Mouse (Mus musculus): ENCODE results near the gene Hoxc12. TPM values are rescaled to one million over a fixed set of nuclear protein-coding genes. Genes with fewer than 3 reads are reported as not detected.

The Hoxc12 gene
- total and polyA plus RNA-seq, 3 experiments = not detected

DNA sequence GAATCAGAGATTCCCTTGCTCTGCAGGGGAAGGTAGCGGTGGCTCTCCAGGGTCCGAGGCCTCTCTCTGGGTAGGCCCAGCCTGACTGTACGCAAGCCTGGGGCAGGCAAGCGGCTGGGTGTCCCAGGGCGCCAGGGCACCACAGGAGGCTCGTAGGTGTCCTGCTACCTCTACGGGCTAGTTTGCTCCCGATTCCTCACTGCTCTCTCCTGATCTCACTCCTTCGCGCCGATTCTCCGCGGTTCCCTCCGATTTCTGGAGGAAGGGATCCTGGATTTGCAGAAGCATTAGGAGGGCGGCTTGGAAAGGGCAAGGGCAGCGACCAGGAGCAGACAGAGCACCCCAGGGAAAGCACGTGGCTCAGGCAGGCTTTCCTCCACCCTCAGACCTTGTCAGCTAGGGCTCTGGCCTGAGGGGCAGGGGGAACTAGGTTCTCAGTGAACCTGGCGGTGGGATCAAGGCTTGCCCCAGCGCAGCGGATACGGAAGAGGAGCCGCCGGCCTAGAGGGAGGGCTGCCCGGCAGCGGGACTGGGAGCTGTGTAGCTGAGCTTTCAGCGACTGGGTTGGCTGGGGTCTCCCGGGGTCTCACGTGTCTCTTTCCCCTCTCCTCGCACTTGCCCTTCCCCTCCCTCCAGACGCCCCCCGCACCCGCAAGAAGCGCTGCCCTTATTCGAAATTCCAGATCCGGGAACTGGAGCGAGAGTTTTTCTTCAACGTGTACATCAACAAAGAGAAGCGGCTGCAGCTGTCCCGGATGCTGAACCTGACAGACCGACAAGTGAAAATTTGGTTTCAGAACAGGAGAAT, 19.5 kb downstream of the Hoxc12 start:
- Histone ChIP-seq H3K4me2 (ENCODE audit: insufficient read depth, low read depth, poor library complexity, severe bottlenecking) (peak overlapping the region; percentile 61), H3K9me3 (replicated peaks; ENCODE audit: low read length) (peaks cover 6% of the 10 kb centered on the region), H3K27ac (ENCODE audit: insufficient read depth, low read depth) (no peak overlapping the region), H3K36me3 (replicated peaks in 1 of 2; ENCODE audit: control insufficient read depth in 1 of 2, insufficient read depth in 1 of 2, low read length in 1 of 2) (no peaks in the 10 kb centered on the region), H3K27me3 (replicated peaks) (peaks cover 96% of the 10 kb centered on the region), H3K4me1 (ENCODE audit: control insufficient read depth in 1 of 2, insufficient read depth in 2 of 2) (peaks cover 0 to 12% of the 10 kb centered on the region in 2 experiments; a peak in 3 of 4 replicates), H3K4me3 (replicated peaks in 1 of 3; ENCODE audit: low read depth in 2 of 3, low read length in 2 of 3, poor library complexity in 1 of 3) (no peak overlapping the region), H3K79me2 (replicated peaks; ENCODE audit: control insufficient read depth, extremely low read depth, insufficient read depth, poor library complexity, severe bottlenecking) (no peaks in the 10 kb centered on the region), H3K9ac (ENCODE audit: insufficient read depth, low read depth) (no peak overlapping the region)
- TF ChIP-seq NELFE (IDR thresholded peaks at IDR 0.05; ENCODE audit: low read depth, low read length) = no peak
- TF ChIP-seq IRF4 (IDR thresholded peaks at IDR 0.05; ENCODE audit: low read depth, low read length) = no peak
- TF ChIP-seq RAD21 (IDR thresholded peaks at IDR 0.05; ENCODE audit: low read depth, low read length) = no peak
- no peak for TF ChIP-seq ELF1 (IDR thresholded peaks at IDR 0.05; ENCODE audit: low read depth, low read length)
- TF ChIP-seq PAX5 (IDR thresholded peaks at IDR 0.05; ENCODE audit: low read length) = no peak
- no peak for TF ChIP-seq HCFC1 (IDR thresholded peaks at IDR 0.05; ENCODE audit: low read depth, low read length)
- TF ChIP-seq POLR2AphosphoS2 (IDR thresholded peaks at IDR 0.05; ENCODE audit: low read depth, low read length) = no peak
- no peak for TF ChIP-seq SMC3 (IDR thresholded peaks at IDR 0.05; ENCODE audit: low read depth, low read length)
- TF ChIP-seq BHLHE40 (IDR thresholded peaks at IDR 0.05; ENCODE audit: low read depth, low read length) = no peak
- dilution Hi-C loops (cut with MboI; ENCODE audit: extremely low pct_ligation_motif_present, extremely low pct_unique_long_range_greater_than_20kb, low sequenced_read_pairs) = no loop called here
- in situ Hi-C loops (cut with MboI; ENCODE audit: low pct_ligation_motif_present, low pct_unique_long_range_greater_than_20kb, low sequenced_read_pairs) = no loop called here
- no peak for DNase-seq (ENCODE audit: extremely low read depth)

- no peak overlapping the region for H3K4me2 ChIP-seq (ENCODE audit: insufficient read depth, low read depth, poor library complexity, severe bottlenecking)
- peaks cover 0 to 12% of the 10 kb centered on the region in 2 experiments; a peak in 3 of 4 replicates for H3K4me1 ChIP-seq (ENCODE audit: control insufficient read depth in 1 of 2, insufficient read depth in 2 of 2)
- TF ChIP-seq SIN3A (IDR thresholded peaks at IDR 0.05; ENCODE audit: low read length) (no peak), EP300 (IDR thresholded peaks at IDR 0.05; ENCODE audit: low read length) (no peak), MYC (IDR thresholded peaks at IDR 0.05; ENCODE audit: low read depth, low read length) (no peak), POLR2A (IDR thresholded peaks at IDR 0.05; ENCODE audit: low read depth, low read length) (no peak), USF2 (conservative IDR thresholded peaks at IDR 0.05; ENCODE audit: low read depth, low read length) (no peak), ZMIZ1 (IDR thresholded peaks at IDR 0.05; ENCODE audit: low read depth, low read length) (no peak), CHD2 (IDR thresholded peaks at IDR 0.05; ENCODE audit: low read length) (no peak), CHD1 (IDR thresholded peaks at IDR 0.05; ENCODE audit: low read depth, low read length) (no peak), KAT2A (IDR thresholded peaks at IDR 0.05; ENCODE audit: insufficient replicate concordance, low read length) (no peak), RAD21 (IDR thresholded peaks at IDR 0.05; ENCODE audit: low read depth, low read length) (no peak), SMC3 (IDR thresholded peaks at IDR 0.05; ENCODE audit: low read depth, low read length) (no peak), MEF2A (IDR thresholded peaks at IDR 0.05; ENCODE audit: borderline replicate concordance, low read depth, low read length) (no peak), CTCF (conservative IDR thresholded peaks at IDR 0.05 in 1 of 2, IDR thresholded peaks at IDR 0.05 in 1 of 2; ENCODE audit: low read depth in 2 of 2, low read length in 2 of 2) (no peak), MXI1 (IDR thresholded peaks at IDR 0.05; ENCODE audit: low read depth, low read length) (no peak), MAFK (IDR thresholded peaks at IDR 0.05; ENCODE audit: insufficient replicate concordance, low read length) (no peak), HCFC1 (IDR thresholded peaks at IDR 0.05; ENCODE audit: low read depth, low read length) (no peak), ZKSCAN1 (IDR thresholded peaks at IDR 0.05; ENCODE audit: borderline replicate concordance, low read depth, low read length) (no peak), UBTF (IDR thresholded peaks at IDR 0.05; ENCODE audit: low read depth, low read length) (no peak), NELFE (IDR thresholded peaks at IDR 0.05; ENCODE audit: low read depth, low read length) (no peak), ELF1 (IDR thresholded peaks at IDR 0.05; ENCODE audit: low read depth, low read length) (no peak)
- H3K36me3 ChIP-seq (replicated peaks in 1 of 2; ENCODE audit: control insufficient read depth in 1 of 2, insufficient read depth in 1 of 2, low read length in 1 of 2) = no peaks in the 10 kb centered on the region
- H3K4me3 ChIP-seq (replicated peaks in 1 of 3; ENCODE audit: low read depth in 2 of 3, low read length in 2 of 3, poor library complexity in 1 of 3) = no peak overlapping the region
- DNase-seq (ENCODE audit: extremely low read depth) = no peak
- dilution Hi-C loops (cut with MboI; ENCODE audit: extremely low pct_ligation_motif_present, extremely low pct_unique_long_range_greater_than_20kb, low sequenced_read_pairs) (no loop called here), in situ Hi-C loops (cut with MboI; ENCODE audit: low pct_ligation_motif_present, low pct_unique_long_range_greater_than_20kb, low sequenced_read_pairs) (no loop called here)
- H3K9me3 ChIP-seq (replicated peaks; ENCODE audit: low read length) = peaks cover 6% of the 10 kb centered on the region
- peaks cover 95% of the 10 kb centered on the region for H3K27me3 ChIP-seq (replicated peaks)
- H3K27ac ChIP-seq (ENCODE audit: insufficient read depth, low read depth) = no peak overlapping the region
- H3K9ac ChIP-seq (ENCODE audit: insufficient read depth, low read depth) = no peak overlapping the region
- H3K79me2 ChIP-seq (replicated peaks; ENCODE audit: control insufficient read depth, extremely low read depth, insufficient read depth, poor library complexity, severe bottlenecking) = no peaks in the 10 kb centered on the region
These were observed 20.3 kb downstream of the Hoxc12 start for GRCm38 (mm10) chr15:102956906-102957305.
